Mouse (Mus musculus) heart, adult 9 months (tissue): Measurements from ENCODE around the gene Nhsl2.
"Not testable (repeated sequence)": the region's sequence is repeated elsewhere in the genome, so short reads cannot be mapped to it uniquely, and the experiment has no call there.

Source experiments
- DNase-seq, 2 experiments: peaks; one replicate each; pipeline ENCODE4 v3.0.0; 2022; ENCODE audit warnings: low spot score in 2 of 2

Gene Nhsl2

DNA sequence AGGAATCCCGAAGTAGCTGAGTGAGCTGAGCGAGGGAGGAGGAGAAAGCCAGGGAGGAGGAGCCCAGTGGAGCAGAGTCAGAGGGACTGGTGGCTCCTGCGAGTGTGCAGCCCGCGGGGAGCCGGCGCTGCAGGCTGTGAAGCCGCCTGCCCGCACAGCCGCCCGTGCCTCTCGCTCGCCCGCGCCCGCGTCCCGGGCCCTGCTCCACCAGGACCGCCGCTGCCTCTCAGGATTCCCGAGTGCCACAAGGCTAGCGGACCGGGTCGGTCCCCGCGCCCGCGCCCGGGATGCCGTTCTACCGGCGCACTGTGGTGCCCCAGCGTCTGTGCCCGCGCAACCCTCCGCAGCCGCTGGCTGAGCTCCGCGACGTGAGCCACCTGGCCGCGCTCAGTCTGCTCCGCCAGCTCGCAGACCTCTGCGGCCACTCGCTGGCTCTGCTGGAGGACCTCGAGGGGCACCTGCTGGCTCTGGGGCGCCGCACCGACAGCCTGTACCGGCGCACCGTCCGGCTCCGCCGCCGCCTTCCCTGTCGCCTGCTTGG lies at the start of gene Nhsl2:
TSS of gene Nhsl2 (plus strand) at position 105 of the 541 bp plus-strand sequence.
- DNase-seq, result peak; percentile 9 to 13

DNA sequence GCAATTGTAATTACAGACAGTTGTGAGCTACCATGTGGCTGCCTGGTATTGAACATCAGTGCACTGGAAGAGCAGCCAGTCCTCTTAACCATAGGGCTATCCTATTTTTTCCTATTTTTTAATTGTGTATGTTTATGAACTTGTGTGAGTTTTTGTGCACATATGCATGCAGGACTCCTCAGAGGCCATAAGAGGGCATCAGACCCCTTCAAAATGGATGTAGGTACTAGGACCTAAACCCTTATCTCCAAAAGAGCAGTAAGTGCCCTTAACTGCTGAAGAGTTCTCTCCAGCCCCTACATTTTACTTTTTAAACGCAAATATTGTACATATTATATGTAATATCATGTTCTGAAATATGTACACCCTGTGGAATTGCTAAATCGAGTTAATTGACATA lies 43.7 kb upstream of the Nhsl2 start:
- DNase-seq, result no peak

DNA sequence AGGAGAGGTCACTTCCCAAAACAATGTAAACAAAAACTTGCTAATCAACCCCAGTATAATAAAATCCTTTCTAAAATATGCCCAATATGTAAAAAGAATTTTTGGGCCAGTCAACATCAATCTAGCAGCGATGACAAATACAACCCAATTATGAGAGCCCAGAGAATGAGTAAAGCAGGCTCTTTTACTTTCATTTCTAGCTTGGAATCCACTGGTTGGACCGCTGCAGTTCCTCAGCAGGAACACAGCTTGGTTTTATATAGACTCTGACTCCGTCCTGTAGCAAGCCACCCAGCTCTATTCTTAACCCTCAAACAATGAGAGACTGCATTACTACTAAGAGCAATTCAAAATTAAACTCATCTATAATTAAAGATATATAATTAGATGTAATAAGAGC lies 37.4 kb upstream of the Nhsl2 start:
- DNase-seq, result no peak

GRCm38 (mm10) chrX:101819163-101819562 lies 30.0 kb upstream of the Nhsl2 start:
- no peak for DNase-seq

- not testable (repeated sequence) for DNase-seq
Observed at GRCm38 (mm10) chrX:101819980-101820379, 29.2 kb upstream of the Nhsl2 start.

GRCm38 (mm10) chrX:101847191-101847795 lies 1.9 kb upstream of the Nhsl2 start:
- no peak for DNase-seq

DNA sequence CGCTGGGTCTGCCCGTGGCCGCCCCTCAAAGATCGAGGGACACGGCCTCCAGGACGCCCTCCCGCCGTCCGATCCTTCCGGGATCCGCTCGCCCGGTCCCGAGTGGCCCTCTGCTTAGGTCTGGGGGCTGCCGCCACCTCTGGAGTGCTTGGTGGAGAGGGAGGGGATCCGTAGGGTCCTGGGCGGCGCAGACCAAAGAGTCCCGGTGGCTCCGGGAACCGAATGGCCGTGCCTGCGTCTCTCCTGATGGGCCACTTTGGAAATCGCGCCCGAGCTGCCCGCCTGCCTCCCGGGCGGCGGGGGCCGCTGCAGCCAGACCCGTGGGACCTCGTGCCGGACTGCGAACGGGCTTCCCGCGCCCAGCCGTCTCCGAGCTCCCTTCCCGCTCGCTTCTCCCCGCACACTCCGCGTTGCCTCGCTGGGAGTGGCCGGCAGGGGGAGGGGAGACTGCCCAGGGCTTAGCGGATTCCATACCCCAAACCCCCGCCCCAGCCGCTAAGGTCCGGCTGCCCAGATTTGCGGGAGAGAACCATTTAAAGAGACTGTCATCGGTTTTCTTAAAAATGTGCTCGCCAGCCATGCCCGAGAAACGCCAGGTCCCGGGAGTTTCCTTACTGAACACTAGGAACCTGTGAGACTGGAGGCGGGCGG lies 841 bp downstream of the Nhsl2 start:
- no peak for DNase-seq

DNA sequence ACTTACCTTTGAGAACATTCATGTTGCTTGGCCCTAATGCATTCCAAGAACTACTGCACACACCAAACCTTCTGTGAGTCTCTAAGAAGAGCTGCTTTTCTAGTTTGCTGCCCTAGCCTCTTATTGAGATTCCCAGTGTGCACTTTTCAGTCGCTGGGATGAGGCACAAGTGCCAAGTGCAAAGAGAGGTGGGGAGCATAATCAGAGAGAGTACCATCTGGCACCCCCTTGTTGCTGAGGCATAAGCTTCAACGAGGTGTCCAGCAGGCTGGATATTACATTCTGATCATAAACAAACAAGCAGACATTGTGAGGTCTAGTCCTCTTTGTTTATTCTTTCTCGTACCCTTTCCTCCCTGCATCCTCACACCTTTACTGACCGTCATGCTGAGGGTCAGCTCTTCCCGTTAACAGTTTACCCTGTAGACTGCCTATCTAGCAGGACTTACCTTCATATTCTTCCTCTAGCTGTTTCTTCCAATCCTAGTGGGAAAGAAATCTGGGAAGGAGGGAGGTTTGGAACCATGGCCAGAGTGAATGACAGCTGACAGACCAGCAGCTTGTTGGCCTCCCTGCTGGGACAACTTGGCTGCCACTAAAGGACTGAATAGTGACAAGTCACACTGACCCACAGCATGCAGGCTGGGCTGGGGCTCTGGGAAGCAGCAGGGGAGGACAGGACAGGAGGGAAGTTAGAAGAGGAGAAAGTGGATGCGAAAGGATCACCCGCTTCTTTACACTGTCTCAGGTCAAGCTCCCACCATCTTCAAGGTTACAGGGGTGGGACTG lies 2.6 kb downstream of the Nhsl2 start:
- DNase-seq, result no peak

- DNase-seq, result no peak
Observed at GRCm38 (mm10) chrX:101863666-101864378, 14.6 kb downstream of the Nhsl2 start.

DNA sequence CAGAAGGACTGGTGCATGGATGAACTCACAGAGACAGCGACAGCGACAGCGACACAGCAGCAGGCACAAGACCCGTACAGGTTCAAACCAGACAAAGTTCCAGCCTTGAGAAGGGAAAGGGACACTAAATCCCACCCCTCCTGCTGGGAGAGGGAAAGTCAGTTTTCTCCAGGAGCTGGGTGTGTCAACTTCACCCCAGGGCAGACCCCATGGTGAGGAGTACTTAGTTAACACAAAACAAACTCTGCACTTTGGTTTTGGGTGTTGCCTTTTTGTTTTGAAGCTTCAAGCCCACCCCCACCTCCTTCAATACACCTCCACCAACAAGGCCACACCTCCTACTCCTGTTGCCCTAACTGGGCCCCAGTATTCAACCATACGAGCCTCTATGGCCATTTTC lies 15.6 kb downstream of the Nhsl2 start:
- no peak for DNase-seq

- DNase-seq, result no peak
Observed at GRCm38 (mm10) chrX:101874147-101874546, 25.0 kb downstream of the Nhsl2 start.

GRCm38 (mm10) chrX:101874901-101875300 lies 25.7 kb downstream of the Nhsl2 start:
- no peak for DNase-seq

GRCm38 (mm10) chrX:101876136-101876535 lies 27.0 kb downstream of the Nhsl2 start:
- no peak for DNase-seq

GRCm38 (mm10) chrX:101877840-101878239 lies 28.7 kb downstream of the Nhsl2 start:
- no peak for DNase-seq

GRCm38 (mm10) chrX:101878546-101878945 lies 29.4 kb downstream of the Nhsl2 start:
- DNase-seq, result no peak

- no peak for DNase-seq
Observed at GRCm38 (mm10) chrX:101882141-101882751, 33.1 kb downstream of the Nhsl2 start.

- DNase-seq, result no peak
Observed at GRCm38 (mm10) chrX:101889384-101889783, 40.2 kb downstream of the Nhsl2 start.

- DNase-seq, result peak; percentile 30 to 71
Observed at GRCm38 (mm10) chrX:101889813-101890469, 40.8 kb downstream of the Nhsl2 start.

GRCm38 (mm10) chrX:101893796-101894195 lies 44.6 kb downstream of the Nhsl2 start:
- DNase-seq, result no peak

- no peak for DNase-seq
Observed at GRCm38 (mm10) chrX:101898341-101898740, 49.2 kb downstream of the Nhsl2 start.
